Mouse (Mus musculus): Measurements from ENCODE around the gene Rpl36. TPM values are rescaled to one million over a fixed set of nuclear protein-coding genes. Genes with fewer than 3 reads are reported as not detected.

Gene Rpl36
- polyA plus RNA-seq, 1 experiment: 4,005 TPM

GRCm38 (mm10) chr17:56572939-56573338, 40.3 kb upstream of the Rpl36 start:
- Histone ChIP-seq H3K79me3 (ENCODE audit: low read depth) (peaks cover under 1% of the 10 kb centered on the region), H3K4me3 (ENCODE audit: insufficient read depth, poor library complexity, severe bottlenecking) (no peak overlapping the region), H3K36me3 (ENCODE audit: control insufficient read depth, insufficient read depth) (peaks cover 86% of the 10 kb centered on the region), H3K79me2 (ENCODE audit: control insufficient read depth, insufficient read depth) (peaks cover 10% of the 10 kb centered on the region), H3ac (ENCODE audit: control insufficient read depth, insufficient read length, low read depth) (no peak overlapping the region), H3K27me3 (ENCODE audit: control insufficient read depth, insufficient read depth, insufficient read length) (no peaks in the 10 kb centered on the region)
- TF ChIP-seq CEBPB (IDR thresholded peaks at IDR 0.05; ENCODE audit: low read depth): no peak
- no peak for TF ChIP-seq FOSL1 (IDR thresholded peaks at IDR 0.05; ENCODE audit: insufficient read depth, low read length, poor library complexity, severe bottlenecking)
- TF ChIP-seq MYOD1 (IDR thresholded peaks at IDR 0.05; ENCODE audit: control insufficient read depth, insufficient read length, low read depth): no peak
- no peak for TF ChIP-seq USF1 (IDR thresholded peaks at IDR 0.05; ENCODE audit: low read depth)
- no peak for TF ChIP-seq MYOG (IDR thresholded peaks at IDR 0.05; ENCODE audit: control insufficient read depth, extremely low read depth, insufficient read length)
- no peak for TF ChIP-seq MAX (IDR thresholded peaks at IDR 0.05)
- TF ChIP-seq CTCF (IDR thresholded peaks at IDR 0.05; ENCODE audit: control insufficient read depth, insufficient read depth, insufficient read length): no peak

- no peak for TF ChIP-seq MYOG (IDR thresholded peaks at IDR 0.05; ENCODE audit: control insufficient read depth, extremely low read depth, insufficient read length)
- TF ChIP-seq MYOD1 (IDR thresholded peaks at IDR 0.05; ENCODE audit: control insufficient read depth, insufficient read length, low read depth): no peak
- TF ChIP-seq USF1 (IDR thresholded peaks at IDR 0.05; ENCODE audit: low read depth): no peak
- TF ChIP-seq CTCF (IDR thresholded peaks at IDR 0.05; ENCODE audit: control insufficient read depth, insufficient read depth, insufficient read length): no peak
- TF ChIP-seq MAX (IDR thresholded peaks at IDR 0.05): no peak
- TF ChIP-seq FOSL1 (IDR thresholded peaks at IDR 0.05; ENCODE audit: insufficient read depth, low read length, poor library complexity, severe bottlenecking): no peak
- TF ChIP-seq CEBPB (IDR thresholded peaks at IDR 0.05; ENCODE audit: low read depth): no peak
- peak overlapping the region; percentile 94 for H3K4me3 ChIP-seq (ENCODE audit: insufficient read depth, poor library complexity, severe bottlenecking)
- H3K27me3 ChIP-seq (ENCODE audit: control insufficient read depth, insufficient read depth, insufficient read length): no peaks in the 10 kb centered on the region
- H3K79me2 ChIP-seq (ENCODE audit: control insufficient read depth, insufficient read depth): peaks cover 95% of the 10 kb centered on the region
- H3K36me3 ChIP-seq (ENCODE audit: control insufficient read depth, insufficient read depth): peaks cover 68% of the 10 kb centered on the region
- H3ac ChIP-seq (ENCODE audit: control insufficient read depth, insufficient read length, low read depth): peak overlapping the region; percentile 54
- peaks cover 88% of the 10 kb centered on the region for H3K79me3 ChIP-seq (ENCODE audit: low read depth)
These were observed 30.1 kb upstream of the Rpl36 start for GRCm38 (mm10) chr17:56583071-56583470.

- H3K27me3 ChIP-seq (ENCODE audit: control insufficient read depth, insufficient read depth, insufficient read length): no peaks in the 10 kb centered on the region
- peaks cover 90% of the 10 kb centered on the region for H3K79me3 ChIP-seq (ENCODE audit: low read depth)
- peak overlapping the region; percentile 92 for H3ac ChIP-seq (ENCODE audit: control insufficient read depth, insufficient read length, low read depth)
- H3K4me3 ChIP-seq (ENCODE audit: insufficient read depth, poor library complexity, severe bottlenecking): peak overlapping the region; percentile 94
- peaks cover 68% of the 10 kb centered on the region for H3K36me3 ChIP-seq (ENCODE audit: control insufficient read depth, insufficient read depth)
- peaks cover 95% of the 10 kb centered on the region for H3K79me2 ChIP-seq (ENCODE audit: control insufficient read depth, insufficient read depth)
- TF ChIP-seq MYOD1 (IDR thresholded peaks at IDR 0.05; ENCODE audit: control insufficient read depth, insufficient read length, low read depth) (peak; percentile 31), CEBPB (IDR thresholded peaks at IDR 0.05; ENCODE audit: low read depth) (peak; percentile 41), CTCF (IDR thresholded peaks at IDR 0.05; ENCODE audit: control insufficient read depth, insufficient read depth, insufficient read length) (no peak)
These were observed 29.5 kb upstream of the Rpl36 start for GRCm38 (mm10) chr17:56583611-56584256.

GRCm38 (mm10) chr17:56584257-56585130, 28.7 kb upstream of the Rpl36 start, which contains the start of the genes Safb2 and Safb:
TSS of gene Safb2 (minus strand) at chr17:56584585.
TSS of gene Safb (plus strand) at chr17:56584825.
- Histone ChIP-seq H3K36me3 (ENCODE audit: control insufficient read depth, insufficient read depth) (peaks cover 68% of the 10 kb centered on the region), H3K4me3 (ENCODE audit: insufficient read depth, poor library complexity, severe bottlenecking) (peak within 1 kb of the TSS; percentile 95), H3ac (ENCODE audit: control insufficient read depth, insufficient read length, low read depth) (peak within 1 kb of the TSS; percentile 92), H3K79me3 (ENCODE audit: low read depth) (peaks cover 90% of the 10 kb centered on the region), H3K79me2 (ENCODE audit: control insufficient read depth, insufficient read depth) (peaks cover 95% of the 10 kb centered on the region), H3K27me3 (ENCODE audit: control insufficient read depth, insufficient read depth, insufficient read length) (no peaks in the 10 kb centered on the region)
- TF ChIP-seq CEBPB (IDR thresholded peaks at IDR 0.05; ENCODE audit: low read depth) (no peak), MAX (IDR thresholded peaks at IDR 0.05) (peak; percentile 24)

GRCm38 (mm10) chr17:56585171-56585821, 27.9 kb upstream of the Rpl36 start:
- H3K36me3 ChIP-seq (ENCODE audit: control insufficient read depth, insufficient read depth): peaks cover 68% of the 10 kb centered on the region
- TF ChIP-seq MAX (IDR thresholded peaks at IDR 0.05) (no peak), CTCF (IDR thresholded peaks at IDR 0.05; ENCODE audit: control insufficient read depth, insufficient read depth, insufficient read length) (no peak), MYOG (IDR thresholded peaks at IDR 0.05; ENCODE audit: control insufficient read depth, extremely low read depth, insufficient read length) (no peak), CEBPB (IDR thresholded peaks at IDR 0.05; ENCODE audit: low read depth) (no peak), MYOD1 (IDR thresholded peaks at IDR 0.05; ENCODE audit: control insufficient read depth, insufficient read length, low read depth) (no peak), FOSL1 (IDR thresholded peaks at IDR 0.05; ENCODE audit: insufficient read depth, low read length, poor library complexity, severe bottlenecking) (no peak), USF1 (IDR thresholded peaks at IDR 0.05; ENCODE audit: low read depth) (no peak)

More at GRCm38 (mm10) chr17:56585171-56585821, 27.9 kb upstream of the Rpl36 start:
- peaks cover 89% of the 10 kb centered on the region for H3K79me3 ChIP-seq (ENCODE audit: low read depth)
- no peaks in the 10 kb centered on the region for H3K27me3 ChIP-seq (ENCODE audit: control insufficient read depth, insufficient read depth, insufficient read length)
- H3ac ChIP-seq (ENCODE audit: control insufficient read depth, insufficient read length, low read depth): peak overlapping the region; percentile 89
- peak overlapping the region; percentile 95 for H3K4me3 ChIP-seq (ENCODE audit: insufficient read depth, poor library complexity, severe bottlenecking)
- peaks cover 95% of the 10 kb centered on the region for H3K79me2 ChIP-seq (ENCODE audit: control insufficient read depth, insufficient read depth)

Measured in C2C12 (cell line).